ENCODE assay signal across 9 mouse cellular contexts in the genomic region with DNA sequence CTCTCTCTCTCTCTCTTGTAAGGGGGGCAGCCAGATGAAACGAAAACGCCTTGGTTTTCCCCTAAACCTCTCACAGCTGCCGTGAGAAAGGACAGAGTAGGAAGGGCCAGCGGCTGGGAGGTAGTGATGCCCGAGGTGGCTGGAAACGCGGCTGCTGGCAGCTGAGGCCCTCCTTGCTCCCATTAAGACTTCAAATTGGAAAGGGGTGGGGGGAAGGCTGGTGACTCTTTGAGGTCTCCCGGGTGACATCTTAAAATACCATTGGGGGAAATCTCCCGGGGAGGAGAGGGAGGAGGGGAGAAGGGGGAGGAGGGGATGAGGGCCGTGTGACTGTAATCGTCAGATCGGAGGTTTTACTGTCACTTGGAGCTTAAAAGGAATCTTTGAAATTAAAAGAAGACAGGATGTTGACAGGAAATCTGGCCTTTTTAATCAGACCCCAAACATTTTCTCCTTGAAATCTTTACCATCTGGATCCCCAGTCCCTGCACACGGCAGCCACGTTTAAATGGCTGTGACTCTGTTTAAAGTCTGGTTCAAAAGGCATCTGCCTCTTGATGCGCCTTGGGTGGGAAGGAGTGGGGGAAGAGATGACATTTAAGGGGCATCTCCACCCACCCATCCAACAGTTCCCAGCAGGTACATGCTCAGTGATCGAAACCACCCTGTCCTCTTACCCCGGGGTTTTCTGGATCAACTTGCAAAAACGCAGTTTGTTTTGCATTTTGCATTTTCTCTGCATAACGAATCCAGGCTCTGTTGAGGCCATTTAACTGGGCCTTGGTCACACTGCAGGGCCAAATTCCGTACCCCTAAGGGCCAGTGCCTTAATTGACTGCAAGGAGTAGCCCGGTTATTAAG. TPM values are rescaled to one million over a fixed set of nuclear protein-coding genes. Genes with fewer than 3 reads are reported as not detected.
DNase-seq lines count a peak whose midpoint lies in the region; ATAC-seq and TF ChIP-seq lines count a peak whose summit lies in the region.
"Had no signal": no experiment of that assay in that cellular context is flagged by ENCODE, and none has a peak within 500 bp of the region (broad histone marks: within the 10 kb centered on the region; RNA-seq: fewer than 3 reads in every experiment).

No protein-coding gene starts in this region.

- no peak overlapping the region for H3ac ChIP-seq in C2C12 (ENCODE audit: control insufficient read depth, insufficient read length, low read depth)
- H3ac ChIP-seq in myocyte (ENCODE audit: control insufficient read depth, insufficient read length), result no peak overlapping the region

- peak overlapping the region; percentile 42; the same call in 1 of the 2 replicates for H3K4me3 ChIP-seq in heart, embryonic 16.5 days (ENCODE audit: low read length)
- no peak overlapping the region for H3K4me3 ChIP-seq in heart, adult 2 months
- peak overlapping the region; percentile 80 for H3K4me3 ChIP-seq in C2C12 (ENCODE audit: insufficient read depth, poor library complexity, severe bottlenecking)
- H3K4me3 ChIP-seq in embryonic facial prominence, embryonic 11.5 days (ENCODE audit: low read depth, low read length), result no peak overlapping the region
- H3K4me3 ChIP-seq in myocyte, result peak overlapping the region; percentile 61

- 0 out of 2 replicates have a peak, but pooled peaks cover 3% of the 10 kb centered on the region for H3K4me1 ChIP-seq in heart, embryonic 16.5 days (ENCODE audit: control insufficient read depth, insufficient read depth, low read length)
- no peaks in the 10 kb centered on the region for H3K4me1 ChIP-seq in heart, adult 2 months (ENCODE audit: control insufficient read depth, insufficient read depth, low read length)
- H3K4me1 ChIP-seq in embryonic facial prominence, embryonic 11.5 days (ENCODE audit: control insufficient read depth, insufficient read depth, low read length), result peaks cover 3% of the 10 kb centered on the region

- 0 out of 2 replicates have a peak overlapping the region, but pooled peaks have one; percentile 61 for H3K4me2 ChIP-seq in heart, embryonic 16.5 days (ENCODE audit: low read depth, low read length)
- H3K4me2 ChIP-seq in embryonic facial prominence, embryonic 11.5 days (ENCODE audit: low read depth, low read length), result no peak overlapping the region
- peak overlapping the region; percentile 75 for H3K4me2 ChIP-seq in myocyte (ENCODE audit: low read depth)

- no peak for TF ChIP-seq POLR2A in heart, adult 2 months (IDR thresholded peaks at IDR 0.05; ENCODE audit: insufficient read depth, low read depth, low read length)
- no peak for TF ChIP-seq POLR2A in myocyte (IDR thresholded peaks at IDR 0.05; ENCODE audit: insufficient read length, low read depth)

- no peak for ATAC-seq in heart, embryonic 16.5 days (replicated peaks; ENCODE audit: extremely low read depth, insufficient read depth, low FRiP score)
- ATAC-seq in embryonic facial prominence, embryonic 11.5 days (replicated peaks; ENCODE audit: insufficient number of reproducible peaks, low FRiP score, low TSS enrichment, low read depth), result no peak

- no peak overlapping the region for H3K27ac ChIP-seq in heart, embryonic 16.5 days (ENCODE audit: low read length)
- no peak overlapping the region for H3K27ac ChIP-seq in heart, adult 2 months
- H3K27ac ChIP-seq in embryonic facial prominence, embryonic 11.5 days (replicated peaks; ENCODE audit: low read depth, low read length), result no peak overlapping the region

- H3K27me3 ChIP-seq in heart, embryonic 16.5 days (ENCODE audit: control insufficient read depth, insufficient read depth, low read length), result peaks cover 95% of the 10 kb centered on the region
- H3K27me3 ChIP-seq in heart, adult 2 months (ENCODE audit: control insufficient read depth, insufficient read depth, low read length), result peaks cover 53% of the 10 kb centered on the region
- H3K27me3 ChIP-seq in C2C12 (ENCODE audit: control insufficient read depth, insufficient read depth, insufficient read length), result no peaks in the 10 kb centered on the region
- H3K27me3 ChIP-seq in embryonic facial prominence, embryonic 11.5 days (ENCODE audit: control insufficient read depth, insufficient read depth, low read length), result peaks cover 91% of the 10 kb centered on the region
- no peaks in the 10 kb centered on the region for H3K27me3 ChIP-seq in myocyte (ENCODE audit: control insufficient read depth, insufficient read depth, insufficient read length)

- DNase-seq in heart, adult 2 months, result no peak
- no peak for DNase-seq in embryonic facial prominence, embryonic 11.5 days (ENCODE audit: low spot score)
- DNase-seq in adrenal gland, adult 8-10 months, result no peak
- no peak for DNase-seq in lung, postnatal 25 days (ENCODE audit: low spot score)
- DNase-seq in cerebellum, adult 11-12 months, result no peak
- DNase-seq: layer of hippocampus, adult 9-11 months had no signal

- WGBS in heart, embryonic 16.5 days, result 3% methylated on average over 21 of the region's 21 CpGs
- 6% methylated on average over 21 of the region's 21 CpGs for WGBS in heart, adult 2 months
- WGBS in embryonic facial prominence, embryonic 11.5 days, result 2% methylated on average over 21 of the region's 21 CpGs

- no peak overlapping the region for H3K9ac ChIP-seq in heart, embryonic 16.5 days (ENCODE audit: low read length)
- no peak overlapping the region for H3K9ac ChIP-seq in heart, adult 2 months (ENCODE audit: low read depth, low read length)
- 0 out of 2 replicates have a peak overlapping the region, but pooled peaks have one; percentile 9 for H3K9ac ChIP-seq in embryonic facial prominence, embryonic 11.5 days (replicated peaks; ENCODE audit: low read length)

- H3K79me2 ChIP-seq in heart, adult 2 months (replicated peaks; ENCODE audit: control insufficient read depth, insufficient read depth, low read length), result no peaks in the 10 kb centered on the region
- H3K79me2 ChIP-seq in C2C12 (ENCODE audit: control insufficient read depth, insufficient read depth), result peaks cover 58% of the 10 kb centered on the region
- H3K79me2 ChIP-seq in myocyte (ENCODE audit: control insufficient read depth, insufficient read depth), result peaks cover 28% of the 10 kb centered on the region

- no peak for TF ChIP-seq CTCF in heart, adult 2 months (IDR thresholded peaks at IDR 0.05)
- no peak for TF ChIP-seq CTCF in C2C12 (IDR thresholded peaks at IDR 0.05; ENCODE audit: control insufficient read depth, insufficient read depth, insufficient read length)

- H3K9me3 ChIP-seq in heart, embryonic 16.5 days (replicated peaks; ENCODE audit: control insufficient read depth, low read length), result no peaks in the 10 kb centered on the region
- no peaks in the 10 kb centered on the region for H3K9me3 ChIP-seq in embryonic facial prominence, embryonic 11.5 days (replicated peaks; ENCODE audit: control insufficient read depth, low read length)

- no peaks in the 10 kb centered on the region for H3K36me3 ChIP-seq in heart, embryonic 16.5 days (ENCODE audit: control insufficient read depth, insufficient read depth)
- no peaks in the 10 kb centered on the region for H3K36me3 ChIP-seq in heart, adult 2 months (ENCODE audit: control insufficient read depth, insufficient read depth, low read length)
- H3K36me3 ChIP-seq in C2C12 (ENCODE audit: control insufficient read depth, insufficient read depth), result peaks cover 26% of the 10 kb centered on the region
- H3K36me3 ChIP-seq in embryonic facial prominence, embryonic 11.5 days (replicated peaks; ENCODE audit: control insufficient read depth, insufficient read depth, low read depth, low read length), result no peaks in the 10 kb centered on the region
- H3K36me3 ChIP-seq in myocyte (ENCODE audit: control insufficient read depth, insufficient read depth), result peaks cover 9% of the 10 kb centered on the region

- intact Hi-C loops in heart, adult 2 months (cut with DNase I), result loop anchor here (5.0 kb wide), 2 partner anchors 87 to 207 kb away; no protein-coding TSS in a partner anchor

- TF ChIP-seq EP300 in heart, adult 2 months (IDR thresholded peaks at IDR 0.05; ENCODE audit: insufficient read depth, low read depth, low read length), result no peak

- peaks cover 36% of the 10 kb centered on the region for H3K79me3 ChIP-seq in C2C12 (ENCODE audit: low read depth)

TF ChIP-seq in C2C12, 6 proteins besides CTCF, POLR2A, EP300 and RAD21:
- TF ChIP-seq CEBPB (IDR thresholded peaks at IDR 0.05; ENCODE audit: low read depth) (no peak), MAX (IDR thresholded peaks at IDR 0.05) (no peak), FOSL1 (IDR thresholded peaks at IDR 0.05; ENCODE audit: insufficient read depth, low read length, poor library complexity, severe bottlenecking) (no peak), USF1 (IDR thresholded peaks at IDR 0.05; ENCODE audit: low read depth) (no peak), MYOG (IDR thresholded peaks at IDR 0.05; ENCODE audit: control insufficient read depth, extremely low read depth, insufficient read length) (no peak), MYOD1 (IDR thresholded peaks at IDR 0.05; ENCODE audit: control insufficient read depth, insufficient read length, low read depth) (no peak)

TF ChIP-seq in myocyte, 11 proteins besides CTCF, POLR2A, EP300 and RAD21:
- TF ChIP-seq MAX (IDR thresholded peaks at IDR 0.05; ENCODE audit: low read depth) (no peak), E2F4 (IDR thresholded peaks at IDR 0.05; ENCODE audit: insufficient read depth) (no peak), TCF12 (IDR thresholded peaks at IDR 0.05; ENCODE audit: insufficient read depth, poor library complexity, severe bottlenecking) (no peak), REST (IDR thresholded peaks at IDR 0.05; ENCODE audit: insufficient read depth, insufficient read length) (no peak), MYOD1 (IDR thresholded peaks at IDR 0.05; ENCODE audit: control insufficient read depth in 1 of 3, insufficient read length in 2 of 3, low read depth in 2 of 3) (no peak)

RNA-seq across cellular contexts. Expression of a gene that starts 33.9 kb away (rescaled TPM):
- 0.89 and 1.3 TPM in 2 replicates for polyA plus RNA-seq in heart, embryonic 16.5 days (2015; fragmentation: Nextera tagmentation; extraction: Ambion mirVana)
- 1 to 10 TPM in 1 of 2 experiments, under 1 TPM in 1; 0.97 to 1.2 TPM for total RNA-seq in heart, adult 2 months (2021)
- polyA plus RNA-seq in heart, adult 2 months (2012; rRNA removed), result 0.15 and 0.39 TPM in 2 replicates
- polyA plus RNA-seq in C2C12 (2012; fragmentation: generic; extraction: Trizol), result 19.5 TPM
- 0.48 and 0.86 TPM in 2 replicates for polyA plus RNA-seq in embryonic facial prominence, embryonic 11.5 days (2014; fragmentation: Nextera tagmentation; extraction: Ambion mirVana)
- 19.6 TPM for polyA plus RNA-seq in myocyte (2012; fragmentation: generic; extraction: Trizol)
- 1 to 10 TPM in 3 of 4 experiments, under 1 TPM in 1; 0.96 to 3.8 (median 2.1) TPM for total RNA-seq in adrenal gland, adult 8-10 months (2022)

Comparison
In these comparisons a context has a peak if more than half of its experiments do, and no peak if none do; other contexts are left out.
1. H3K4me3 ChIP-seq: peak in heart, embryonic 16.5 days (single experiment), C2C12 (single experiment) and myocyte (single experiment); none in heart, adult 2 months (single experiment) and embryonic facial prominence, embryonic 11.5 days (single experiment).